Mouse (Mus musculus) kidney, adult 2 months (tissue): Measurements from ENCODE around the gene Mapk10.

Source experiments
- CTCF ChIP-seq: fragments of 200-500 bp; conservative IDR thresholded peaks from 2 replicates; pipeline ENCODE4 v1.5.1; 2011; ENCODE audit warnings: low read depth, mild to moderate bottlenecking, control low read depth, low read length, moderate library complexity, mixed read lengths; ENCODE audit not compliant: insufficient read depth, insufficient read length
- POLR2A ChIP-seq: fragments of 200-500 bp; IDR thresholded peaks from one replicate; pipeline ENCODE4 v1.6.1; 2011; ENCODE audit warnings: low read depth, low read length, control low read depth

DNA sequence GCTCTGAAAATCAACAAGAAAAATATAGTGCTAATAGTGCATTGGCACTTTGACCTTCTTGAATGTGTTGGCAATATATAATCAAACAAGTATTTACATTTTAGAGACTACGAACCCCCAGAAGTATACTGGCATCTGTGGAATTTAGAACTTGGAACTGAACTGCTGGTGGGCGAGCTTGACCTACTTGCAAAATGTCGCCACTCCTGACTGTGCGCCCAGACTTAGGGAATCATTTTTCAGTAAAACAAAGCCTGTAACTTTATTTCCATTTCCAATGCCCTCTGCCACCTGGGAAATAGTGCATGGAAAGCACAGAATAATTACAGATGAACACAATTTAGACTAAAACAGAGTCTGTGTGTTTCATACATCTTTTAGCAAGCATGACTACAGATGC is 163.1 kb downstream of the Mapk10 start:
- TF ChIP-seq POLR2A = no peak
- TF ChIP-seq CTCF = no peak
